Mouse (Mus musculus): ENCODE data around the gene Efhd1. TPM values are rescaled to one million over a fixed set of nuclear protein-coding genes. Genes with fewer than 3 reads are reported as not detected.

The Efhd1 gene
- total and polyA plus RNA-seq, 3 experiments, result 0.27 TPM; not detected in 2

- TF ChIP-seq GATA1 (IDR thresholded peaks at IDR 0.05; ENCODE audit: borderline replicate concordance, low read length) (no peak), CTCF (IDR thresholded peaks at IDR 0.05; ENCODE audit: low read depth, low read length) (no peak), GATA2 (IDR thresholded peaks at IDR 0.05; ENCODE audit: borderline replicate concordance, low read depth, low read length) (no peak), TAL1 (conservative IDR thresholded peaks at IDR 0.05; ENCODE audit: low read depth, low read length) (no peak), POLR2AphosphoS5 (IDR thresholded peaks at IDR 0.05; ENCODE audit: insufficient replicate concordance, low read depth, low read length) (no peak)
- H3K9me3 ChIP-seq (replicated peaks), result no peaks in the 10 kb centered on the region
- H3K4me3 ChIP-seq (ENCODE audit: low read depth, low read length), result no peak overlapping the region
- peaks cover 27% of the 10 kb centered on the region for H3K27me3 ChIP-seq (ENCODE audit: insufficient read depth, low read length)
- DNase-seq (ENCODE audit: low spot score) (no peak), ATAC-seq (ENCODE audit: extremely low read depth, insufficient number of reproducible peaks, low FRiP score, poor library complexity, severe bottlenecking) (no peak)
- H3K4me1 ChIP-seq (ENCODE audit: insufficient read depth, low read depth, low read length), result no peaks in the 10 kb centered on the region
- no peaks in the 10 kb centered on the region for H3K36me3 ChIP-seq (replicated peaks)
Measured at GRCm38 (mm10) chr1:87294063-87294710, 30.0 kb downstream of the Efhd1 start.

DNA sequence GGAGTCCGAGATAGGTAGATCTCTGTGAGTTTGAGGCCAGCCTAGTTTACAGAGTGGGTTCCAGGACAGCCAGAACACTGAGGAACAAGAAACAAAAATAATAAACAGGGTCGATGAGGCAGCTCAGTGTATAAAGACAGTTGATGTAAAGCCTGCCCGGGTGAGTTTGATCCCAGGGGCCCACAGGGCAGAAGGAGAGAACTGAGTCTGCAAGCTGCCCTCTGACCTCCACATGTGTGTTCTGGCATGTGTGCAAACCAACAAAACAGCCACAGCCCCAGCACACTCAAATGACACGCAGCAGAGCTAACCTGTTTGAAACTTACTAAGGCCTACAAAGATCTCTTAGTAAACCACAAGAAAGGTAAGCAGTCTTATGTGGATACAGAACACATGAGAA is 30.8 kb downstream of the Efhd1 start:
- Histone ChIP-seq H3K4me1 (ENCODE audit: insufficient read depth, low read depth, low read length) (no peaks in the 10 kb centered on the region), H3K4me3 (ENCODE audit: low read depth, low read length) (no peak overlapping the region), H3K9me3 (replicated peaks) (no peaks in the 10 kb centered on the region), H3K36me3 (replicated peaks) (no peaks in the 10 kb centered on the region), H3K27me3 (ENCODE audit: insufficient read depth, low read length) (peaks cover 22% of the 10 kb centered on the region)
- TF ChIP-seq GATA2 (IDR thresholded peaks at IDR 0.05; ENCODE audit: borderline replicate concordance, low read depth, low read length) (no peak), TAL1 (conservative IDR thresholded peaks at IDR 0.05; ENCODE audit: low read depth, low read length) (no peak), CTCF (IDR thresholded peaks at IDR 0.05; ENCODE audit: low read depth, low read length) (no peak), POLR2AphosphoS5 (IDR thresholded peaks at IDR 0.05; ENCODE audit: insufficient replicate concordance, low read depth, low read length) (no peak), GATA1 (IDR thresholded peaks at IDR 0.05; ENCODE audit: borderline replicate concordance, low read length) (no peak)
- no peak for ATAC-seq (ENCODE audit: extremely low read depth, insufficient number of reproducible peaks, low FRiP score, poor library complexity, severe bottlenecking)
- DNase-seq (ENCODE audit: low spot score), result no peak

DNA sequence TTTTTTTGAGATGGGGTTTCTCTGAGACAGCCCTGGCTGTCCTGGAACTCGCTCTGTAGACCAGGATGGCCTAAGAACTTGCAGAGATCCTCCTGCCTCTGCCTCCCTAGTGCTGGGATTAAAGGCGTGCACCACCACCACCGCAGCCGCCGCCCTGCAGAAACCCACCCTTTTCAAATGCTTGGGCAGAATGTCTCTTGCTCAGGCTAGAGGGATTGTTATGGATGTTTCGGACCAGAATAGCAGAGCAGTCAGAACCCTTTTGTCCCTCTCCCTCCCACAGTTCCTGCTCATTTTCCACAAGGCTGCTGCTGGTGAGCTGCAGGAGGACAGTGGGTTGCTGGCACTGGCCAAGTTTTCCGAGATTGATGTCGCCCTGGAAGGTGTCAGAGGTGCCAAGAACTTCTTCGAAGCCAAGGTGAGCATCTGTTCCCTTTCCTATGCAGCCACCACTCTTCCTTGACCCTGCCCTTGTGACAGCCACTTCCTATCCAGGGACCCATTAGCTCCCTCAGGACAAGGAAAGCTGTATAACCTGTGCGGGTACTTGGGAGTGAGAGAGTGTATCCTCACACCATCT is 33.3 kb downstream of the Efhd1 start:
- no peak overlapping the region for H3K4me3 ChIP-seq (ENCODE audit: low read depth, low read length)
- no peaks in the 10 kb centered on the region for H3K4me1 ChIP-seq (ENCODE audit: insufficient read depth, low read depth, low read length)
- DNase-seq (ENCODE audit: low spot score), result no peak
- no peaks in the 10 kb centered on the region for H3K36me3 ChIP-seq (replicated peaks)
- peaks cover 21% of the 10 kb centered on the region for H3K27me3 ChIP-seq (ENCODE audit: insufficient read depth, low read length)
- no peak for ATAC-seq (ENCODE audit: extremely low read depth, insufficient number of reproducible peaks, low FRiP score, poor library complexity, severe bottlenecking)
- no peaks in the 10 kb centered on the region for H3K9me3 ChIP-seq (replicated peaks)
- TF ChIP-seq GATA1 (IDR thresholded peaks at IDR 0.05; ENCODE audit: borderline replicate concordance, low read length) (no peak), CTCF (IDR thresholded peaks at IDR 0.05; ENCODE audit: low read depth, low read length) (no peak), GATA2 (IDR thresholded peaks at IDR 0.05; ENCODE audit: borderline replicate concordance, low read depth, low read length) (no peak), POLR2AphosphoS5 (IDR thresholded peaks at IDR 0.05; ENCODE audit: insufficient replicate concordance, low read depth, low read length) (no peak), TAL1 (conservative IDR thresholded peaks at IDR 0.05; ENCODE audit: low read depth, low read length) (no peak)

DNA sequence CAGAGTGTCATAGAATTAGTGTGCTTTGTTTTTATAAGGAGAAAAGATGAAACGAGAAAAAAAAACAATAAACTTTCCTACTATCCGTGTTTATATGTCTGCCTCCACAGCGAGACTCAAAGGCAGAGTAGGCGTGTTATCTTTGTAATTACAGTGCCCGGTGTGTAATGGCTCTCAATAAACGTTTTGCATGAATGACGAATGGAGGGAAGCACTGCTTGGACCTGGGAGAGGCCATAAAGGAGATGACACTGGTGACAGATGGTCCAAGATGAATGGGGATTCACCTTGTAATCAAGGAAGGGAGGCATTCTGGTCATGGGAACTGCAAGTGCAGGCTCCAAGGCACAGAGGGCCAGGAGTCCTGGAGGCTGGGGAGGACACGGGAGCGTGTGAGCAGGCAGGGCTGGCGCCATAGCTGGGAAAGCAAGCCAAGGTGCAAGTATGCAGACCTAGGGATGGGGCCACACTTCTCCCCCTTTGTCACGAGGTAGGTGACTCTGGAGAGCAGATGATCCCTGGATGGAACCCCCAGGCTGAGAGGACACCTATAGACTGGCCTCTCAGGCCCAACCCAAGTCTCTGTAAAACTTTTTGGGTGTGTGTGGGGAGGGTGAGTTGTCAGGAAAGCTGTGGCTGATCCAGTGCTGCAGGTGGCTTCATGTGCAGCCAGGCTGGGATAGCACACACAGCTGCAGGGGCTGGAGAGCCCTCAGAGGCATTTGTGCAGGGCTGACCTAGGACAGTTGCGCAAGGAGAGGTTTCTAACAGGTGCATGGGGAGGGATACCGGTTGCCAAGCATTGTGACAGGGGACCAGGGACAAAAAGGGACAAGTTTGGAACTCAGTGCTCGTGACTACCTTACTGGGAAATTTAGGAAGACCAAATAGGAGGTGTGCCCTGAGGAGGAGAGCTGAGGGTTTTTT is 36.5 kb downstream of the Efhd1 start:
- Histone ChIP-seq H3K4me1 (ENCODE audit: insufficient read depth, low read depth, low read length) (no peaks in the 10 kb centered on the region), H3K27me3 (ENCODE audit: insufficient read depth, low read length) (peaks cover 21% of the 10 kb centered on the region), H3K9me3 (replicated peaks) (no peaks in the 10 kb centered on the region), H3K36me3 (replicated peaks) (no peaks in the 10 kb centered on the region), H3K4me3 (ENCODE audit: low read depth, low read length) (no peak overlapping the region)
- TF ChIP-seq CTCF (IDR thresholded peaks at IDR 0.05; ENCODE audit: low read depth, low read length) (no peak), POLR2AphosphoS5 (IDR thresholded peaks at IDR 0.05; ENCODE audit: insufficient replicate concordance, low read depth, low read length) (no peak), GATA2 (IDR thresholded peaks at IDR 0.05; ENCODE audit: borderline replicate concordance, low read depth, low read length) (no peak), TAL1 (conservative IDR thresholded peaks at IDR 0.05; ENCODE audit: low read depth, low read length) (no peak), GATA1 (IDR thresholded peaks at IDR 0.05; ENCODE audit: borderline replicate concordance, low read length) (no peak)
- no peak for DNase-seq (ENCODE audit: low spot score)
- no peak for ATAC-seq (ENCODE audit: extremely low read depth, insufficient number of reproducible peaks, low FRiP score, poor library complexity, severe bottlenecking)

DNA sequence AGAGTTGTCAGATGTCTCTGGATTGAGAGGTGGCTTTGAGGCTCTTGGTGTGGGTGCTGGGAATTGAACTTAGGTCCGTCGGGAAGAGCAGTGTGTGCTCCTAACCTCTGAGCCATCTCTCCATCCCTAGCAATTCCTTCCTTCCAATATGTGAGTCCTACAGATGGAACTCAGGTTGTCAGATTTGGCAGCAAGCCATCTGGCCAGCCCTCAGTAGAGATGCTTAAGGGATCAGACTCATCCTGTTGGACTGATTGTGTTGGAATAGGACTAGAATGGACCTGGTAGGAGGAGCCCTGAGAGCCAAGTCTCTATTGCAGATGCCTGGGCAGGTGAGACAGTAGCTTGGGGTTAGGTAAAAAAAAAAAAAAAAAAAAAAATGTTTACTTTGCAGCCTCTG is 37.8 kb downstream of the Efhd1 start:
- ATAC-seq (ENCODE audit: extremely low read depth, insufficient number of reproducible peaks, low FRiP score, poor library complexity, severe bottlenecking) (no peak), DNase-seq (ENCODE audit: low spot score) (no peak)
- Histone ChIP-seq H3K36me3 (replicated peaks) (no peaks in the 10 kb centered on the region), H3K9me3 (replicated peaks) (no peaks in the 10 kb centered on the region), H3K27me3 (ENCODE audit: insufficient read depth, low read length) (peaks cover 27% of the 10 kb centered on the region), H3K4me3 (ENCODE audit: low read depth, low read length) (no peak overlapping the region), H3K4me1 (ENCODE audit: insufficient read depth, low read depth, low read length) (no peaks in the 10 kb centered on the region)
- TF ChIP-seq CTCF (IDR thresholded peaks at IDR 0.05; ENCODE audit: low read depth, low read length) (no peak), GATA2 (IDR thresholded peaks at IDR 0.05; ENCODE audit: borderline replicate concordance, low read depth, low read length) (no peak), GATA1 (IDR thresholded peaks at IDR 0.05; ENCODE audit: borderline replicate concordance, low read length) (no peak)

DNA sequence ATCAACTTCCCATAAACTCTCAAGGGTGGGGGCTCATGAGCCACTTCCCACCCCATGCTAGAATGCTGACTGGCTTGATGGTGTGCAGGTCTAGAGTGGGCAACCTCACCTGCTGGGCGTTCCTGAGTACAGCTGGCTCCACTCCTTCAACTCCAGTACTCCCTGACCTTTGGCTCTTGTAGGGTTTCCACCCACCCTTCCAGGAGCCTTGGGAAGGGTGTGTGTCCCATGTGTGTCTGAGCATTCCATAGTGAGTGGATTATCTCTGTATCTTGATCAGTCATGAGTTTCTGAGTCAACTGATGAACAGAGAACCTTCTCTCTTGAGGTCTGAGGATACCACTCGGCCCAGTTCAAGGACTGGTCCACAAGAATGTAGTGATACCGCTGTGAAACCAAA is 44.8 kb downstream of the Efhd1 start:
- no peaks in the 10 kb centered on the region for H3K9me3 ChIP-seq (replicated peaks)
- TF ChIP-seq GATA2 (IDR thresholded peaks at IDR 0.05; ENCODE audit: borderline replicate concordance, low read depth, low read length), result no peak
- no peaks in the 10 kb centered on the region for H3K4me1 ChIP-seq (ENCODE audit: insufficient read depth, low read depth, low read length)
- no peak for ATAC-seq (ENCODE audit: extremely low read depth, insufficient number of reproducible peaks, low FRiP score, poor library complexity, severe bottlenecking)
- no peak overlapping the region for H3K4me3 ChIP-seq (ENCODE audit: low read depth, low read length)
- DNase-seq (ENCODE audit: low spot score), result no peak
- H3K27me3 ChIP-seq (ENCODE audit: insufficient read depth, low read length), result peaks cover 45% of the 10 kb centered on the region
- no peaks in the 10 kb centered on the region for H3K36me3 ChIP-seq (replicated peaks)

Measured in G1E (cell line).